Mouse (Mus musculus) heart, postnatal 0 days (tissue): ENCODE measurements around the gene Nup107. TPM values are rescaled to one million over a fixed set of nuclear protein-coding genes. Genes with fewer than 3 reads are reported as not detected.

Source experiments
- ATAC-seq: fragments of 200-750 bp; cut with Nextera tagmentation; 2 replicates; pipeline ENCODE4 v1.8.0; 2017; ENCODE audit warnings: low read depth, moderate number of reproducible peaks, moderate library complexity; ENCODE audit not compliant: insufficient read depth
- DNase-seq: peaks from one replicate; pipeline ENCODE4 v3.0.0-alpha.2; 2016; ENCODE audit warnings: low spot score
- H3K27ac ChIP-seq: fragments of 300-500 bp; sonication (generic); 2 replicates; pipeline ENCODE4 v1.5.1; 2014; ENCODE audit warnings: low read depth, mild to moderate bottlenecking
- H3K27me3 ChIP-seq: fragments of 300-500 bp; sonication (generic); 2 replicates; pipeline ENCODE4 v1.6.1; 2014; ENCODE audit warnings: low read length, mixed read lengths; ENCODE audit not compliant: control insufficient read depth, insufficient read depth
- H3K36me3 ChIP-seq: fragments of 300-500 bp; sonication (generic); replicated peaks from 2 replicates; pipeline ENCODE4 v1.6.1; 2014; ENCODE audit warnings: low read length, mixed read lengths; ENCODE audit not compliant: control insufficient read depth, insufficient read depth
- H3K4me1 ChIP-seq: fragments of 300-500 bp; sonication (generic); 2 replicates; pipeline ENCODE4 v1.6.1; 2014; ENCODE audit warnings: antibody characterized with exemption; ENCODE audit not compliant: control insufficient read depth, insufficient read depth
- H3K4me2 ChIP-seq: fragments of 300-500 bp; sonication (generic); 2 replicates; pipeline ENCODE4 v1.6.1; 2014; ENCODE audit warnings: low read depth, mild to moderate bottlenecking, low read length, moderate library complexity
- H3K4me3 ChIP-seq: fragments of 300-500 bp; sonication (generic); 2 replicates; pipeline ENCODE4 v1.5.1; 2014; ENCODE audit warnings: low read depth, low read length
- H3K9ac ChIP-seq: fragments of 300-500 bp; sonication (generic); replicated peaks from 2 replicates; pipeline ENCODE4 v1.6.1; 2014; ENCODE audit warnings: low read depth, low read length, mixed read lengths
- H3K9me3 ChIP-seq: fragments of 300-500 bp; sonication (generic); replicated peaks from 2 replicates; pipeline ENCODE4 v1.6.1; 2016; ENCODE audit warnings: low read length; ENCODE audit not compliant: control insufficient read depth
- CTCF ChIP-seq: IDR thresholded peaks from 2 replicates; pipeline ENCODE4 v1.5.1; 2016; ENCODE audit warnings: antibody characterized with exemption, control low read depth, low read depth
- EP300 ChIP-seq: IDR thresholded peaks from 2 replicates; pipeline ENCODE4 v1.6.1; 2016; ENCODE audit warnings: antibody characterized with exemption, low read depth
- WGBS: fragments of 180-500 bp; shearing (Covaris S2); extraction: QIAGEN DNeasy Blood & Tissue Kit; methylation state at CpG from one replicate; pipeline ENCODE4 v1.1.7; 2014; 5-methylcytosine and 5-hydroxymethylcytosine counted together
- polyA plus RNA-seq: library from polyadenylated mRNA; unstranded; fragments of >200 nt; fragmentation: Nextera tagmentation; extraction: Ambion mirVana; gene quantifications from 2 replicates; pipeline ENCODE4 v1.2.1, GENCODE M21; 2015
- total RNA-seq: library from RNA; depleted of rRNA; stranded (reverse); fragments of >200 nt; gene quantifications from 2 replicates; pipeline ENCODE4 v1.2.3, GENCODE M21; 2014; ENCODE audit warnings: low replicate concordance

Gene Nup107
- total and polyA plus RNA-seq, 2 experiments from 2014 or later = 18.6 to 23.6 TPM

DNA sequence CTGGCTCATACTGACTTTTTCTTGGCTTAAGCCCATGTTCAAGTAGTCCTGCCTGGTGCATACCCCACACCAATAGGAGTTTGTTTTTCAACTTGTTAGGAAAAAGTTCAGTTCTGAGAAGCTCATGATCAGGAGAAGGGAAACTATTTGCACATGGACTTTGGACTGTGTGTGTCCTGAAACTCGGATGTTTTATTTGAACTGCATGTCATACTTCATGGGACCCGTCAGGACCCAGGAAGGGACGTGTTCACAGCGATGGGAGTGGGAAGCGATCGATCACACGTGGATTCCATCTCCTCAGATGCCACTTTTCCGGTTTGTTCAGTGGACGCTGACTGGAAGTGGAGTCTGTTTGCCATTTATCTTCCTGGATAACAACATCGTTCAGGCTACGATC is 7.3 kb upstream of the Nup107 start:
- no peak overlapping the region for H3K4me2 ChIP-seq
- 81% methylated on average over 11 of the region's 11 CpGs for whole genome bisulfite sequencing
- no peak for TF ChIP-seq EP300
- TF ChIP-seq CTCF = no peak
- no peaks in the 10 kb centered on the region for H3K36me3 ChIP-seq
- no peaks in the 10 kb centered on the region for H3K4me1 ChIP-seq
- no peak overlapping the region for H3K27ac ChIP-seq
- ATAC-seq = no peak
- H3K9ac ChIP-seq = no peak overlapping the region
- no peak overlapping the region for H3K4me3 ChIP-seq
- DNase-seq = no peak
- H3K9me3 ChIP-seq = 0 out of 2 replicates have a peak, but pooled peaks cover 5% of the 10 kb centered on the region
- no peaks in the 10 kb centered on the region for H3K27me3 ChIP-seq

- peaks cover under 1% of the 10 kb centered on the region for H3K4me1 ChIP-seq
- no peaks in the 10 kb centered on the region for H3K27me3 ChIP-seq
- no peak overlapping the region for H3K9ac ChIP-seq
- H3K9me3 ChIP-seq = 0 out of 2 replicates have a peak, but pooled peaks cover 5% of the 10 kb centered on the region
- WGBS = 74% methylated on average over 6 of the region's 6 CpGs
- H3K27ac ChIP-seq = no peak overlapping the region
- H3K4me3 ChIP-seq = no peak overlapping the region
- DNase-seq = no peak
- H3K36me3 ChIP-seq = no peaks in the 10 kb centered on the region
- TF ChIP-seq CTCF (no peak), EP300 (no peak)
- no peak for ATAC-seq
- H3K4me2 ChIP-seq = no peak overlapping the region
Measured at GRCm38 (mm10) chr10:117798436-117799035, 6.0 kb upstream of the Nup107 start.

DNA sequence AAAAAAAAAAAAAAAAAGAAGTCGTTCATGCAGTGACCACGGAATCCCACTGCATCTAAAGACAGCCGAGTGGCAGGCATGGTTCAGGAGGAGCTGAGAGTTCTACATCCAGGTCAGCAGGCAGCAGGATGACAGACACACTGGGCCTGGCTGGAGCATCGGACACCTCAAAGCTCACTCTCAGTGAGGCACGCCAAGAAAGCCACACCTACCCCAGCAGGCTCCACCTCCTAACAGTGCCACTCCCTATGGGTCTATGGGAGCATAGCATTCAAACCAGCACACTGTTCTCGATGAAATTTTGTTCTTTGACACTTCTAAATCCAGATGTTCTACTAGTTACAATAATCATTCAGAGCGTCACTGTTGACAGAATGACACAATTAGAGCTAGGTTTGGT is 5.2 kb upstream of the Nup107 start:
- 0 out of 2 replicates have a peak, but pooled peaks cover 5% of the 10 kb centered on the region for H3K9me3 ChIP-seq
- 68% methylated on average over 7 of the region's 7 CpGs for WGBS
- TF ChIP-seq EP300 = no peak
- TF ChIP-seq CTCF = no peak
- no peaks in the 10 kb centered on the region for H3K36me3 ChIP-seq
- DNase-seq (no peak), ATAC-seq (no peak)
- H3K4me1 ChIP-seq = peaks cover 7% of the 10 kb centered on the region
- H3K27ac ChIP-seq = no peak overlapping the region
- H3K9ac ChIP-seq = no peak overlapping the region
- no peaks in the 10 kb centered on the region for H3K27me3 ChIP-seq
- no peak overlapping the region for H3K4me3 ChIP-seq
- no peak overlapping the region for H3K4me2 ChIP-seq

DNA sequence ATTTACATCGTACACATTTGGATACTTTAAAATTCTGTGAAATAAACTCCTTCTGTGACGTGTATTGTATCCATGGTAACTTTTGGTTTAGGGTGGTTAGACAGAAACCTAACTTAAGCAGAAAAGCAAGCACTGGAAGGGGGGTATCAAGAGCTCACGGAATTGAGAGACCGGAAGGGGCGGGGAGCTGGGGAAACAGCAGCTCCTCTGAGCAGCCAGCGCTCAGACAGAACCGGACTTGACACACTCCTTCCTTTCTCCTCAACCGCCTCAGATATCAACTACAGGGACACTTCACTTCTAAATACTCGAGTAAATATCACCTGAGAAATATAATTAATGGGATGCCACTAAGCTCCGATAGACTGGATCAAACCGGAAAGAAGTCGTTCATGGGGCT is 4.6 kb upstream of the Nup107 start:
- H3K27ac ChIP-seq = no peak overlapping the region
- no peaks in the 10 kb centered on the region for H3K36me3 ChIP-seq
- 85% methylated on average over 12 of the region's 12 CpGs for WGBS
- TF ChIP-seq EP300 (no peak), CTCF (no peak)
- no peaks in the 10 kb centered on the region for H3K27me3 ChIP-seq
- H3K4me3 ChIP-seq = no peak overlapping the region
- H3K9ac ChIP-seq = no peak overlapping the region
- ATAC-seq (no peak), DNase-seq (no peak)
- H3K4me2 ChIP-seq = no peak overlapping the region
- 0 out of 2 replicates have a peak, but pooled peaks cover 5% of the 10 kb centered on the region for H3K9me3 ChIP-seq
- peaks cover 7% of the 10 kb centered on the region for H3K4me1 ChIP-seq

DNA sequence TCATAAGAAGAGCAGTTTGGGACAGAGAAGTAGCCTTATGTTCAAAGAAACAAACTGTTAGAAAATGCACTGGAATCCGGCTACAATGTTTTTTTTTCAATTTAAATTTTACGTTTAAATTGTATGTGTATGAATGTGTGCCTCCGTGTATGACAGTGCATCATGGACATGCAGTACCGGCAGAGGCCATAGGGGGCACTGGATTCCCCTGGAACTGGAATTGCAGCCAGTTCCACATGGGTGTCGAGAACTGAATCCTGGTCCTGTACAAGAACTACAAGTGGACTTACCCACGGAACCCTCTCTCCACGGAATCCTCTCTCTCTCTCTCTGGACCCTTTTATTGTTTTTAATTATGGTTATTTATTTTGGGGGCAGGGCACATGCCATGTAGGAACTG is 3.7 kb upstream of the Nup107 start:
- H3K4me1 ChIP-seq = peaks cover 15% of the 10 kb centered on the region
- no peak overlapping the region for H3K4me2 ChIP-seq
- no peak overlapping the region for H3K4me3 ChIP-seq
- no peak overlapping the region for H3K9ac ChIP-seq
- whole genome bisulfite sequencing = 92% methylated on average over 7 of the region's 7 CpGs
- TF ChIP-seq CTCF = no peak; the same call in 1 of the 2 replicates
- no peak for TF ChIP-seq EP300
- H3K9me3 ChIP-seq = 0 out of 2 replicates have a peak, but pooled peaks cover 5% of the 10 kb centered on the region
- no peaks in the 10 kb centered on the region for H3K36me3 ChIP-seq
- no peak overlapping the region for H3K27ac ChIP-seq
- DNase-seq = no peak
- H3K27me3 ChIP-seq = no peaks in the 10 kb centered on the region
- ATAC-seq = no peak

DNA sequence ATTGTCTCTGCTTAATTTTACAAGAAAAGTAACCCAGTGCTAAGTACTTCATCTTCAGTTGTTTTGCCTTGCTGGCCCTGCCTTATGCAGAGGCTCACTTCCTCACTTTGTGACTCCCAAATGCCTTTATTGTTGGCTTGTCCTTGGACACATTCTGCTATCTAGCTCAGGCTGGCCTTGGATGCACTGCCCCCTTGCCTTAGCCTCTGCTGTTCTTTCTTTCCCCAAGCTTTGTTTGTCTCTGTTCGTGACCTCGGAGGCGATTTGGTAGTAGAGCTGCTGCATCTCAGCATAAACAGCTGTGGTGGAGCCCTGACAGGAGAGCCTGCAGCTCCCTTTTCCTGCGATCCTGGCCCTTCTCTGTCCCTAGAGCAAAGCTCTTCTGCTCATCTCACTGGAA is 2.7 kb upstream of the Nup107 start:
- TF ChIP-seq CTCF = no peak
- no peak for TF ChIP-seq EP300
- Histone ChIP-seq H3K27me3 (no peaks in the 10 kb centered on the region), H3K9ac (no peak overlapping the region), H3K9me3 (0 out of 2 replicates have a peak, but pooled peaks cover 5% of the 10 kb centered on the region), H3K4me3 (no peak overlapping the region), H3K4me1 (peaks cover 15% of the 10 kb centered on the region), H3K4me2 (no peak overlapping the region), H3K27ac (no peak overlapping the region), H3K36me3 (no peaks in the 10 kb centered on the region)
- DNase-seq (no peak), ATAC-seq (no peak)
- WGBS = 70% methylated on average over 4 of the region's 4 CpGs
